Mouse (Mus musculus) bone marrow, adult 2 months (tissue): ENCODE measurements around the gene Dsn1. TPM values are rescaled to one million over a fixed set of nuclear protein-coding genes. Genes with fewer than 3 reads are reported as not detected.

Experiments used
- H3K27ac ChIP-seq: fragments of 200-500 bp; 2 replicates; pipeline ENCODE4 v1.5.1; 2012; ENCODE audit warnings: low read depth, mild to moderate bottlenecking, control low read depth, inconsistent platforms, low read length; ENCODE audit not compliant: control insufficient read depth, poor library complexity, insufficient read depth
- H3K4me1 ChIP-seq: fragments of 200-500 bp; 2 replicates; pipeline ENCODE4 v1.6.1; 2011; ENCODE audit warnings: low read length; ENCODE audit not compliant: control insufficient read depth, insufficient read depth
- H3K4me3 ChIP-seq: fragments of 200-500 bp; replicated peaks from 2 replicates; pipeline ENCODE3; 2011; ENCODE audit warnings: mild to moderate bottlenecking, low read depth, low read length, control low read depth; ENCODE audit not compliant: control insufficient read depth
- CTCF ChIP-seq: fragments of 200-500 bp; IDR thresholded peaks from 2 replicates; pipeline ENCODE4 v1.5.1; 2011; ENCODE audit warnings: low read length, control low read depth; ENCODE audit not compliant: control insufficient read depth, insufficient read depth
- POLR2A ChIP-seq: fragments of 200-500 bp; IDR thresholded peaks from 2 replicates; pipeline ENCODE4 v1.6.1; 2011; ENCODE audit warnings: low read depth, mild to moderate bottlenecking, control low read depth, low read length, borderline replicate concordance; ENCODE audit not compliant: control insufficient read depth
- WGBS: fragments of 180-500 bp; shearing (Covaris S2); methylation state at CpG from one replicate; pipeline ENCODE4 v1.1.7; 2018; 5-methylcytosine and 5-hydroxymethylcytosine counted together
- polyA plus RNA-seq: library from polyadenylated mRNA; stranded (reverse); fragments of >200 nt; gene quantifications from 2 replicates; pipeline ENCODE4 v1.2.4, GENCODE M21; 2011; ENCODE audit warnings: low replicate concordance; ENCODE audit not compliant: missing spikeins, insufficient read depth, insufficient read length

Gene Dsn1
- polyA plus RNA-seq, 1 experiment: 17.2 TPM

- no peak overlapping the region for H3K27ac ChIP-seq
- H3K4me3 ChIP-seq: no peak overlapping the region
- TF ChIP-seq CTCF (no peak), POLR2A (no peak)
- 72% methylated on average over 13 of the region's 13 CpGs for WGBS
- no peaks in the 10 kb centered on the region for H3K4me1 ChIP-seq
Observed at GRCm38 (mm10) chr2:157048395-157049181, 41.6 kb upstream of the Dsn1 start.

GRCm38 (mm10) chr2:157046956-157047355, 40.0 kb upstream of the Dsn1 start:
- Histone ChIP-seq H3K4me3 (no peak overlapping the region), H3K4me1 (no peaks in the 10 kb centered on the region), H3K27ac (no peak overlapping the region)
- 85% methylated on average over 5 of the region's 5 CpGs for WGBS
- no peak for TF ChIP-seq POLR2A
- TF ChIP-seq CTCF: no peak

- H3K4me1 ChIP-seq: no peaks in the 10 kb centered on the region
- H3K27ac ChIP-seq: no peak overlapping the region
- 88% methylated on average over 2 of the region's 2 CpGs for WGBS
- H3K4me3 ChIP-seq: no peak overlapping the region
- no peak for TF ChIP-seq POLR2A
- TF ChIP-seq CTCF: no peak
Observed at GRCm38 (mm10) chr2:157045932-157046331, 39.0 kb upstream of the Dsn1 start.

GRCm38 (mm10) chr2:157043987-157044386, 37.0 kb upstream of the Dsn1 start:
- Histone ChIP-seq H3K4me1 (no peaks in the 10 kb centered on the region), H3K27ac (no peak overlapping the region), H3K4me3 (no peak overlapping the region)
- TF ChIP-seq POLR2A: no peak
- peak; percentile 40; the same call in 1 of the 2 replicates for TF ChIP-seq CTCF

- H3K4me1 ChIP-seq: no peaks in the 10 kb centered on the region
- whole genome bisulfite sequencing: 89% methylated on average over 8 of the region's 8 CpGs
- no peak overlapping the region for H3K4me3 ChIP-seq
- TF ChIP-seq POLR2A (no peak), CTCF (no peak)
- no peak overlapping the region for H3K27ac ChIP-seq
Observed at GRCm38 (mm10) chr2:157043556-157043955, 36.6 kb upstream of the Dsn1 start.

- Histone ChIP-seq H3K4me1 (no peaks in the 10 kb centered on the region), H3K4me3 (no peak overlapping the region), H3K27ac (no peak overlapping the region)
- 60% methylated on average over 7 of the region's 7 CpGs for WGBS
- no peak for TF ChIP-seq CTCF
- no peak for TF ChIP-seq POLR2A
Observed at GRCm38 (mm10) chr2:157041421-157041820, 34.5 kb upstream of the Dsn1 start.

GRCm38 (mm10) chr2:157040649-157041046, 33.7 kb upstream of the Dsn1 start:
- no peak for TF ChIP-seq CTCF
- TF ChIP-seq POLR2A: no peak
- Histone ChIP-seq H3K4me3 (no peak overlapping the region), H3K4me1 (no peaks in the 10 kb centered on the region), H3K27ac (no peak overlapping the region)
- 89% methylated on average over 17 of the region's 17 CpGs for whole genome bisulfite sequencing

- TF ChIP-seq CTCF (no peak; the same call in 1 of the 2 replicates), POLR2A (no peak)
- 89% methylated on average over 50 of the region's 50 CpGs for WGBS
- Histone ChIP-seq H3K4me1 (no peaks in the 10 kb centered on the region; the same call in 1 of the 2 replicates), H3K27ac (no peak overlapping the region), H3K4me3 (no peak overlapping the region)
Observed at GRCm38 (mm10) chr2:157039900-157040648, 33.1 kb upstream of the Dsn1 start.

GRCm38 (mm10) chr2:157037303-157037702, 30.3 kb upstream of the Dsn1 start:
- Histone ChIP-seq H3K4me3 (no peak overlapping the region), H3K27ac (no peak overlapping the region), H3K4me1 (no peaks in the 10 kb centered on the region; the same call in 1 of the 2 replicates)
- no peak for TF ChIP-seq POLR2A
- no peak for TF ChIP-seq CTCF
- WGBS: 35% methylated on average over 9 of the region's 9 CpGs
